Mouse (Mus musculus): ENCODE data around the gene Acer2.

Acer2 gene

DNA sequence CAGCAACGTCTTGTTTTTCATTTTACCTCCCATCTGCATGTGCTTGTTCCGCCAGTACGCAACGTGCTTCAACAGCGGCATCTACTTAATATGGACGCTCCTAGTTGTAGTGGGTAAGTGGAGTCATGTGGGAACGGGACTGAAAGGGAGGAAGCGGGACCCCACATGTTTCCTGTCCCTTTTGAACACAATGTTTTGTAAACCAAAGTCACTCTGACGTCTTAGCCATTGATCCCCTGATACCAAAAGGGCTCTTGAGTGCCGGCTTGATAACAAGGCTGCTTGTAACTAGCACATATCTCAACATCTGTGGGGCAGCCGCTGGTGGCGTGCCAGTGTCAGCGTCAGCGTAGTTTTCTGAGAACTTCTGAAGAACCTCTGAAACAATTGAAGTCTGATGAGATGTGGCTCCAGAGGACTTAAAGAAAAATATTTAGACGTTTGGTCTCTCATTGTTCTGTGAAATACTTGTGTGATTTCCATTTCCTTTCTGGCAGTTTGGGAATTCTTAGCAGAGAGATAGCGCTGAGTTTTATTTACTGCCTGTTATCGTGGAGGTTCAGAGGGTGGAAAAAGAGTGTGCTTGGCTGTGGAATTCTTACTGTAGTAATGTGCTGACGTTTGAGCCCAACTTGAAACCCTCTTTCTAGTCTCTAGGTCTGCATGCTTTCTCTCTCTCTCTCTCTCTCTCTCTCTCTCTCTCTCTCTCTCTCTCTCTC is 12.1 kb downstream of the Acer2 start:
- DNase-seq (ENCODE audit: extremely low read depth, insufficient read length, low spot score), result no peak

DNA sequence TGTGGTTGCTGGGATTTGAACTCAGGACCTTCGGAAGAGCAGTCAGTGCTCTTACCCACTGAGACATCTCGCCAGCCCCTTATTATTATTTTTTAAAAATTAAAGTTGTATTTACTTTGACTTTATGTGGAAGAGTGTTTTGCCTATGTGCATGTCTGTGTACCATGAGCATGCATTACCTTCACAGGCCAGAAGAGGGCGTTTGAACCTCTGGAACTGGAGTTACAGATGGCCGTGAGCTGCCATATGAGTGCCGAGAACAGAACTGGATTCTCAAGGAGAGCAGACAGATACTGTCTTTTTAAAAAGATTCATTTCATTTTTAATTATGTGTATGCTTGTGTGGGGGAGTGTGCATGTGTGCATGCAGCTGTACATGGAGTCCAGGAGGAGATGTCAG is 13.7 kb downstream of the Acer2 start:
- DNase-seq (ENCODE audit: extremely low read depth, insufficient read length, low spot score), result no peak

GRCm38 (mm10) chr4:86897411-86897810 is 23.2 kb downstream of the Acer2 start:
- DNase-seq (ENCODE audit: extremely low read depth, insufficient read length, low spot score), result no peak

- DNase-seq (ENCODE audit: extremely low read depth, insufficient read length, low spot score), result peak; percentile 13
Measured at GRCm38 (mm10) chr4:86898791-86899474, 24.7 kb downstream of the Acer2 start.

GRCm38 (mm10) chr4:86902351-86902750 is 28.2 kb downstream of the Acer2 start:
- DNase-seq (ENCODE audit: extremely low read depth, insufficient read length, low spot score), result no peak

DNA sequence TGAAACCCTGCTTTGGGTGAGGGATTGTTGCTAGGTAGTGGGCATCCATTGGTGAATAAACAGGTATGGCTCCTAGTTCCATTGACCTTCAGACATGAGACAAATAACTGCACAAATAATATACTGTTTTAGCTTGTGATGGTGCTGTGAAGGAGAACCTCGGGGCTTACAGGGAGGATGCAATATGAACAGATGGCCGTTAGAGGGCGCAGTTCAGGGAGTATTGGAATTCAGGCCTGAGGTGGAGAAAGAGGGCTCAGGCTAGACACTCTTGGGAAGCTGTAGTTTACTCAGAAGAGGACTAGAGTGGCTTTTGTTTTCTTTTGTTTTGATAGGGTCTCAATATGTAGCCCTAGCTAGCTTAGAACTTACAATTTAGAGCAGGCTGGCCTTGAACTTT is 30.8 kb downstream of the Acer2 start:
- no peak for DNase-seq (ENCODE audit: extremely low read depth, insufficient read length, low spot score)

GRCm38 (mm10) chr4:86905869-86906268 is 31.7 kb downstream of the Acer2 start:
- DNase-seq (ENCODE audit: extremely low read depth, insufficient read length, low spot score), result no peak

DNA sequence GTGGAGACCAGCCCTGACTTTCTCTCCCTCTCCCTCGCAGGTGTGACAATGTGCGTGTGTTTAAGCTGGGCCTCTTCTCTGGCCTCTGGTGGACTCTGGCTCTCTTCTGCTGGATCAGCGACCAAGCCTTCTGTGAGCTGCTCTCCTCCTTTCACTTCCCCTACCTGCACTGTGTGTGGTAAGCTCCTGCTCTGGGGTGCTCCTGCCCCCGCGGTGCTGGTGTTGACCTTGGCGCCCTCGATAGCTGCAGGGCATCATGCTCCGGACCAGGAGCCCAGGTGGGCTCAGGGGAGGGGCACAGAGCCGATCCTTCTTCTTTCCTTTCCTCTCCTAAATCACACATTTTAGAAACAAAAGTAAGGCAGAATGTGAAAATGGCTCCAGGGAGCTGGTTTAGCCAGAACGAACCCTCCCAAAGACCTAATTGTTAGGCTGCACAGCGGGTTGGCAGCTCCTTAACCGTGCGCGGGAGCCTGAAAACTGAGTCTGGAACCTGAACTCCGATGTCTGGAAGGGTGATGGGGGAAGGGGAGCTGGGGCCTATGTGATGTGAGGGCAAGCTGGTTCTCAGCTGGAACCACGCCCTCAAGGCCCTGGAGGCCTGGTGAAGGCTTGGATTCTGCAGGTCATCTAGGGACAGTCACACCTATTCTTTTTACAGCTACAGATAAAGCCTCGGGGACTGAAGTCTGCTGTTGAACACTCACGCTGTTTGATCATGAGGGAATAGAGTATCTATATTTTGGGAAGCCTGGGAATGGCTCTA is 37.6 kb downstream of the Acer2 start:
- no peak for DNase-seq (ENCODE audit: extremely low read depth, insufficient read length, low spot score)

DNA sequence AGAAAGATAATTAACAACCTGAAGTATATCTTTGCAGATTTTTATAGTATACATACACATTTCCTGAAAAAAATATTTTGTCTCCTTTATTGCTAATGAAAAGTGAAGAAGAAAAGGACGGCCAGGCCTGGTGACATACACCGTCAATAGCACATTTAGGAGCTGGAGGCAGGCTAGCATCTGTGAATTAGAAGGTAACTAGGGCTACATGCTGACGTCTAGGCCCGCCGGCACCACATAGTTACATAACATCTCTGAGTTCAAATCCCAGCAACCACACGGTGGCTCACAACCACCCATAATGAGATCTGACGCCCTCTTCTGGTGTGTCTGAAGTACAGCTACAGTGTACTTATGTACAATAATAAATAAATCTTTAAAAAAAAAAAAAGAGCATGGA is 38.6 kb downstream of the Acer2 start:
- no peak for DNase-seq (ENCODE audit: extremely low read depth, insufficient read length, low spot score)

- DNase-seq (ENCODE audit: extremely low read depth, insufficient read length, low spot score), result no peak
Measured at GRCm38 (mm10) chr4:86916062-86916461, 41.9 kb downstream of the Acer2 start.

DNA sequence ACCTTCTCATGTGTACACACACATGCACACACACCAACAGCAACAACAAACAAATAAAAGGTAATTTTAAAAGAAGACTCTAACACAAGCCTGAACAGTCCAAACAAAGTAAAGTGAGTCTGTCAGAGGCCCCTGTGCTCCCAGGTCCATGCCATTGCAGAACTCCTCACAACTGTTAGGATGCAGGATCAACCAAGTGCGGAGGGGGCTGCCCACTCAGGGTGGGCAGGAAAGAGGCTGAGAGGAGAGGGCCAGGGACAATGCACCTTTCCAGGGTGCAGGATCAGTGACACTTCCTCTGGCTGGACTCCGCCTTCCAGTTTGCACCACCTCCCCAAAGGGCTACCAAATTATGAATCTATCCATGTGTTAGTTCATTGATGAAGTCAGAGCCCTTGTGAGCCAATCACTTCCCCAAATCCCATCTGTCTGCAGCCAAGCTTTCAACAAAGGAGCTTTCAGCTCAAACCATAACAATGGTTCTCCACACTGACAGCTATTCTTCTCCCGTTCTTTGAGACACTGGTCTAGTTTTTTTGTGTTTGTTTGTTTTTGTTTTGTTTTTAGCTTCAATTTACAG is 49.4 kb downstream of the Acer2 start:
- no peak for DNase-seq (ENCODE audit: extremely low read depth, insufficient read length, low spot score)

- no peak for DNase-seq (ENCODE audit: extremely low read depth, insufficient read length, low spot score)
Measured at GRCm38 (mm10) chr4:86924804-86925458, 50.7 kb downstream of the Acer2 start.

DNA sequence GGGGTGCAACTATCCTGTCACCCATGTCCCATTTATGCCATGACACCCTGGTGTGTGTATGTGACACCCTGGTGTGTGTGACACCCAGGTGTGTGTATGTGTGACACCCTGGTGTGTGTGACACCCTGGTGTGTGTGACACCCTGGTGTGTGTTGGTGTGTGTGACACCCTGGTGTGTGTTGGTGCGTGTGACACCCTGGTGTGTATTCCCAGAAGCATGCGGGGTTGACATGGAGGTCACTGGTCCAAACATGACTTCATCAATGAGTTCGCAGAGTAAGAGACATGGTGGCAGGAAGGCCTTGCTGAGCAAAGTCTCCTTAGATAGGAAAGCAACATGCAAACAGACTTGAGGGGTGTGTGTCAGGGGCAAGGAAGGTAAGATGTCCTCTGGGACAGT is 52.8 kb downstream of the Acer2 start:
- no peak for DNase-seq (ENCODE audit: extremely low read depth, insufficient read length, low spot score)

GRCm38 (mm10) chr4:86930101-86930635 is 56.0 kb downstream of the Acer2 start:
- DNase-seq (ENCODE audit: extremely low read depth, insufficient read length, low spot score), result no peak

DNA sequence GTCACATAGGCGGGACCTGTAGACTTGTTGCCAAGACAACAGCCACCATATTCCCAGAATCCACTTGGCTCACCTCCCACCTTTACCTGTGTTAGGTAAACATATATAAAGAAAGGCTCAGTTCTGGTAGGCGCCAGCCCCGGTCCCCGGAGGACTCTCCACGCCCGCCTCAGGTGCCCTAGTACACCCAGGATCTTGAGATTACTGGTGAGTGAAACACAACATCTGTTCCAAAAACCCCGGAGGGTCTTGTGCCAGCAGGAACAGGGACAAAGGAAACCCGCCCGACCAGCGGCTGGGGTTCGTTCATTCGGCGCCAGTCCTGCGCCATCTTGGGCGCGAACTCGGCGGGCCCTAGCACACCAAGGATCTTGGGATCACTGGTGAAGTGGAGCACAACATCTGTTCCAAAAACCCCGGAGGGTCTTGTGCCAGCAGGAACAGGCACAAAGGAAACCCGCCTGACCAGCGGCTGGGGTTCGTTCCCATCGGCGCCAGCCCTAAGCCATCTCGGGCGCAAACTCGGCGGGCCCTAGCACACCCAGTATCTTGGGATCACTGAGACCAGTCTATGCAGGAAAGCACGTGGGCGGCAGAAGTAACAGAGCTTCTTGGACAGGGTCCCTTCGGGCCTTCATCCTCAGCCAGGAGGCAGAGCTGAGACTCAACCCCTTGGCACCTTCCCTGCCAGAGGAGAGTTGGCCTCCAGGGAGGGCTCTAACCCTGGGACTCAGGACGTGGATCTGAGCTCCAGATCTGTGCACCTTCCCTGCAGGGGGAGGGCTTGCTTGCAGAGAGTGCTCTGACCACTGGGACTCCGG is 56.6 kb downstream of the Acer2 start:
- DNase-seq (ENCODE audit: extremely low read depth, insufficient read length, low spot score), result peak; percentile 16

DNA sequence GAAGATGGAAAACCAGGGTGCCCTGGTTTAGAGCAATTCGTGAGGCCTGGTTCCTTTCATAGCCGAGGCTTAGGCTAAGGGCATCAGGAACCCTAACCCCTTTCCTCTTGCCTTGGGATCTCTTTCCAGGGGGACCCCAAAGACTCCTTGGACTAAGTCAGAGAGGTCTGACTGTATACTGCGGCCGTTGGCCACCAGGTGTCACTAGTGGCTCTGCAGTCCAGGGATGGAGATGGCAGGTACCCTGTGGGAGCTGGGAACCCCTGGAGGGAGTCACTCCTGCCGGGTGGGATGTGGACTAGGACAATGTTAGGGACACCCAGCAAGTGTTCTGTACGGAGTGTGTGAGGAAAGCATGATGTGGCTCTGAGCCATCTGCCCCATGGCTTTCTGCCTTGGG is 58.8 kb downstream of the Acer2 start:
- no peak for DNase-seq (ENCODE audit: extremely low read depth, insufficient read length, low spot score)

- no peak for DNase-seq (ENCODE audit: extremely low read depth, insufficient read length, low spot score)
Measured at GRCm38 (mm10) chr4:86936217-86936616, 62.0 kb downstream of the Acer2 start.

DNA sequence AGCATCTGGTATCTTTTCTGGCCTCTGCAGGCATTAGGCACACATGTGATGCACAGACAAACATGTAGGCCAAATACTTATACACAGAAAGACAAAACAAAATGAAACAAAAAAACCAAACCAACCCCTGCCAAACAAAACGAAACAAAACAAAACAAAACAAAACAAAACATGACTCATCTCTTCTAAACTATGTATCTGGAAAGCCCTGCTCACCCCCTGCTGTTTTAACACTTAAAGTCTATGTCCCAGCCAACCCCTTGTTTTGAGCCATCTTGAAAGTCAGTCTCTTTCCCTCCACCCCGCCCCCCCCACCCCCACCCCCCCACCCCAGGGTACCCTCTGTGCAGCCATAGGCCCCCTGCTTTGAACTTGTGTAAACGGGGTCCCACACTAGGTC is 62.5 kb downstream of the Acer2 start:
- no peak for DNase-seq (ENCODE audit: extremely low read depth, insufficient read length, low spot score)

GRCm38 (mm10) chr4:86942656-86943055 is 68.5 kb downstream of the Acer2 start:
- no peak for DNase-seq (ENCODE audit: extremely low read depth, insufficient read length, low spot score)

GRCm38 (mm10) chr4:86943296-86943695 is 69.1 kb downstream of the Acer2 start:
- no peak for DNase-seq (ENCODE audit: extremely low read depth, insufficient read length, low spot score)

All from 3134 (cell line).